Mouse (Mus musculus) hindbrain, embryonic 15.5 days (tissue): ENCODE data around the gene Nrsn2. TPM values are rescaled to one million over a fixed set of nuclear protein-coding genes. Genes with fewer than 3 reads are reported as not detected.

ENCODE experiments used
- ATAC-seq: fragments of 200-750 bp; cut with Nextera tagmentation; 2 replicates; pipeline ENCODE4 v1.8.0; 2017; ENCODE audit warnings: low read depth, moderate number of reproducible peaks, moderate TSS enrichment; ENCODE audit not compliant: low FRiP score
- H3K27ac ChIP-seq: fragments of 300-500 bp; sonication (generic); replicated peaks from 2 replicates; pipeline ENCODE4 v1.5.1; 2015; ENCODE audit warnings: mild to moderate bottlenecking, inconsistent platforms
- H3K27me3 ChIP-seq: fragments of 300-500 bp; sonication (generic); 2 replicates; pipeline ENCODE4 v1.6.1; 2015; ENCODE audit warnings: control low read depth, inconsistent platforms
- H3K36me3 ChIP-seq: fragments of 300-500 bp; sonication (generic); 2 replicates; pipeline ENCODE4 v1.6.1; 2015; ENCODE audit warnings: control low read depth, inconsistent platforms
- H3K4me1 ChIP-seq: fragments of 300-500 bp; sonication (generic); replicated peaks from 2 replicates; pipeline ENCODE4 v1.6.1; 2015; ENCODE audit warnings: control low read depth, inconsistent platforms
- H3K4me2 ChIP-seq: fragments of 300-500 bp; sonication (generic); 2 replicates; pipeline ENCODE4 v1.6.1; 2015; ENCODE audit warnings: moderate library complexity, mild to moderate bottlenecking, inconsistent platforms
- H3K4me3 ChIP-seq: fragments of 300-500 bp; sonication (generic); 2 replicates; pipeline ENCODE4 v1.5.1; 2015; ENCODE audit warnings: mild to moderate bottlenecking, inconsistent platforms
- H3K9ac ChIP-seq: fragments of 300-500 bp; sonication (generic); 2 replicates; pipeline ENCODE4 v1.6.1; 2015; ENCODE audit warnings: inconsistent platforms
- H3K9me3 ChIP-seq: fragments of 300-500 bp; sonication (generic); 2 replicates; pipeline ENCODE4 v1.6.1; 2016; ENCODE audit warnings: control low read depth, inconsistent platforms
- WGBS: fragments of 180-500 bp; shearing (Covaris S2); methylation state at CpG from one replicate; pipeline ENCODE4 v1.1.7; 2015; 5-methylcytosine and 5-hydroxymethylcytosine counted together
- polyA plus RNA-seq: library from polyadenylated mRNA; unstranded; fragments of >200 nt; fragmentation: Nextera tagmentation; extraction: Ambion mirVana; gene quantifications from 2 replicates; pipeline ENCODE4 v1.2.1, GENCODE M21; 2015

The Nrsn2 gene
- 50.6 and 60.3 TPM in 2 replicates for polyA plus RNA-seq

- 1% methylated on average over 16 of the region's 16 CpGs for WGBS
- Histone ChIP-seq H3K27ac (peak within 1 kb of the TSS; percentile 92), H3K4me2 (peak within 1 kb of the TSS; percentile 64), H3K9me3 (no peaks in the 10 kb centered on the region), H3K27me3 (no peaks in the 10 kb centered on the region), H3K9ac (peak within 1 kb of the TSS; percentile 51), H3K4me1 (peaks cover 26% of the 10 kb centered on the region), H3K4me3 (peak within 1 kb of the TSS; percentile 42), H3K36me3 (no peaks in the 10 kb centered on the region)
- peak; percentile 84 for ATAC-seq
These were observed at the start of gene Nrsn2 for GRCm38 (mm10) chr2:152376345-152376741. Gene Nrsn2, minus strand, starts transcription at chr2:152376638.

- H3K4me3 ChIP-seq = peak overlapping the region; percentile 96
- no peak for ATAC-seq
- peak overlapping the region; percentile 94; the same call in 1 of the 2 replicates for H3K9ac ChIP-seq
These were observed 39.3 kb upstream of the Nrsn2 start for GRCm38 (mm10) chr2:152415786-152416185.

GRCm38 (mm10) chr2:152415287-152415686, 38.8 kb upstream of the Nrsn2 start, which contains the start of gene 6820408C15Rik:
Gene 6820408C15Rik, plus strand, starts transcription at chr2:152415587.
- no peak for ATAC-seq
- Histone ChIP-seq H3K9me3 (no peaks in the 10 kb centered on the region), H3K27me3 (no peaks in the 10 kb centered on the region), H3K4me1 (peaks cover 42% of the 10 kb centered on the region), H3K27ac (peak within 1 kb of the TSS; percentile 98), H3K36me3 (no peaks in the 10 kb centered on the region), H3K9ac (peak within 1 kb of the TSS; percentile 94), H3K4me3 (peak within 1 kb of the TSS; percentile 96), H3K4me2 (peak within 1 kb of the TSS; percentile 92)
- 32% methylated on average over 4 of the region's 4 CpGs for WGBS

More at GRCm38 (mm10) chr2:152415786-152416185, 39.3 kb upstream of the Nrsn2 start:
- no peaks in the 10 kb centered on the region for H3K27me3 ChIP-seq
- H3K4me2 ChIP-seq = peak overlapping the region; percentile 92
- peak overlapping the region; percentile 98; the same call in 1 of the 2 replicates for H3K27ac ChIP-seq
- peaks cover 37% of the 10 kb centered on the region for H3K4me1 ChIP-seq
- no peaks in the 10 kb centered on the region for H3K36me3 ChIP-seq
- no peaks in the 10 kb centered on the region for H3K9me3 ChIP-seq
- 97% methylated on average over 3 of the region's 3 CpGs for WGBS

GRCm38 (mm10) chr2:152414591-152415165, 38.2 kb upstream of the Nrsn2 start, which contains the start of gene Zcchc3:
Gene Zcchc3, minus strand, starts transcription at chr2:152415027.
- WGBS = under 1% methylated on average over 65 of the region's 65 CpGs
- H3K4me1 ChIP-seq = peaks cover 47% of the 10 kb centered on the region
- peak; percentile 83 for ATAC-seq
- H3K27me3 ChIP-seq = no peaks in the 10 kb centered on the region
- peak within 1 kb of the TSS; percentile 96 for H3K4me3 ChIP-seq
- peak within 1 kb of the TSS; percentile 94 for H3K9ac ChIP-seq
- H3K27ac ChIP-seq = peak within 1 kb of the TSS; percentile 98
- H3K36me3 ChIP-seq = no peaks in the 10 kb centered on the region
- no peaks in the 10 kb centered on the region for H3K9me3 ChIP-seq
- H3K4me2 ChIP-seq = peak within 1 kb of the TSS; percentile 92

- Histone ChIP-seq H3K9ac (peak overlapping the region; percentile 94), H3K4me3 (peak overlapping the region; percentile 96), H3K36me3 (no peaks in the 10 kb centered on the region), H3K4me1 (peaks cover 47% of the 10 kb centered on the region), H3K27me3 (no peaks in the 10 kb centered on the region), H3K4me2 (peak overlapping the region; percentile 92), H3K9me3 (no peaks in the 10 kb centered on the region), H3K27ac (peak overlapping the region; percentile 98)
- peak; percentile 24; the same call in 1 of the 2 replicates for ATAC-seq
- under 1% methylated on average over 85 of the region's 86 CpGs for WGBS
These were observed 37.5 kb upstream of the Nrsn2 start for GRCm38 (mm10) chr2:152413765-152414584.

- WGBS = under 1% methylated on average over 21 of the region's 21 CpGs
- H3K4me3 ChIP-seq = peak overlapping the region; percentile 96
- peak overlapping the region; percentile 92 for H3K4me2 ChIP-seq
- ATAC-seq = no peak
- no peaks in the 10 kb centered on the region for H3K27me3 ChIP-seq
- peaks cover 47% of the 10 kb centered on the region for H3K4me1 ChIP-seq
- peak overlapping the region; percentile 98 for H3K27ac ChIP-seq
- no peaks in the 10 kb centered on the region for H3K9me3 ChIP-seq
- H3K36me3 ChIP-seq = no peaks in the 10 kb centered on the region
- peak overlapping the region; percentile 94 for H3K9ac ChIP-seq
These were observed 36.8 kb upstream of the Nrsn2 start for GRCm38 (mm10) chr2:152413158-152413764.

- Histone ChIP-seq H3K4me2 (peak overlapping the region; percentile 92), H3K9me3 (no peaks in the 10 kb centered on the region), H3K4me3 (peak overlapping the region; percentile 96), H3K27me3 (no peaks in the 10 kb centered on the region), H3K9ac (peak overlapping the region; percentile 94), H3K36me3 (no peaks in the 10 kb centered on the region), H3K27ac (peak overlapping the region; percentile 98), H3K4me1 (peaks cover 47% of the 10 kb centered on the region)
- 4% methylated on average over 15 of the region's 15 CpGs for WGBS
- no peak for ATAC-seq
These were observed 36.2 kb upstream of the Nrsn2 start for GRCm38 (mm10) chr2:152412526-152413157.

- Histone ChIP-seq H3K4me3 (peak overlapping the region; percentile 96; the same call in 1 of the 2 replicates), H3K4me2 (peak overlapping the region; percentile 92), H3K27ac (peak overlapping the region; percentile 74), H3K36me3 (no peaks in the 10 kb centered on the region), H3K27me3 (no peaks in the 10 kb centered on the region), H3K9ac (peak overlapping the region; percentile 32), H3K9me3 (no peaks in the 10 kb centered on the region), H3K4me1 (peaks cover 49% of the 10 kb centered on the region)
- WGBS = 6% methylated on average over 7 of the region's 7 CpGs
- ATAC-seq = no peak
These were observed 35.0 kb upstream of the Nrsn2 start for GRCm38 (mm10) chr2:152411471-152411870.

GRCm38 (mm10) chr2:152410971-152411371, 34.5 kb upstream of the Nrsn2 start:
- Histone ChIP-seq H3K36me3 (no peaks in the 10 kb centered on the region), H3K4me1 (peaks cover 52% of the 10 kb centered on the region), H3K9ac (peak overlapping the region; percentile 32; the same call in 1 of the 2 replicates), H3K27me3 (no peaks in the 10 kb centered on the region), H3K27ac (peak overlapping the region; percentile 74), H3K4me2 (peak overlapping the region; percentile 92), H3K9me3 (no peaks in the 10 kb centered on the region), H3K4me3 (peak overlapping the region; percentile 96)
- WGBS = under 1% methylated on average over 15 of the region's 15 CpGs
- ATAC-seq = peak; percentile 32

- WGBS = 79% methylated on average over 6 of the region's 6 CpGs
- H3K27me3 ChIP-seq = no peaks in the 10 kb centered on the region
- ATAC-seq = no peak
- no peaks in the 10 kb centered on the region for H3K9me3 ChIP-seq
- no peak overlapping the region for H3K9ac ChIP-seq
- no peak overlapping the region for H3K4me2 ChIP-seq
- peak overlapping the region; percentile 74; the same call in 1 of the 2 replicates for H3K27ac ChIP-seq
- no peaks in the 10 kb centered on the region for H3K36me3 ChIP-seq
- no peak overlapping the region for H3K4me3 ChIP-seq
- peaks cover 52% of the 10 kb centered on the region for H3K4me1 ChIP-seq
These were observed 33.3 kb upstream of the Nrsn2 start for GRCm38 (mm10) chr2:152409781-152410180.

- Histone ChIP-seq H3K27ac (peak overlapping the region; percentile 75), H3K9ac (peak overlapping the region; percentile 15; the same call in 1 of the 2 replicates), H3K4me3 (peak overlapping the region; percentile 34), H3K36me3 (no peaks in the 10 kb centered on the region), H3K4me1 (peaks cover 26% of the 10 kb centered on the region), H3K27me3 (no peaks in the 10 kb centered on the region), H3K9me3 (no peaks in the 10 kb centered on the region), H3K4me2 (peak overlapping the region; percentile 59)
- peak; percentile 96 for ATAC-seq
- WGBS = under 1% methylated on average over 19 of the region's 19 CpGs
These were observed 29.7 kb upstream of the Nrsn2 start for GRCm38 (mm10) chr2:152406126-152406525.
